8 mouse cellular contexts compared by ENCODE assay signal in genomic region chr2:27237342-27237741, GRCm38 (mm10). TPM values are rescaled to one million over a fixed set of nuclear protein-coding genes. Genes with fewer than 3 reads are reported as not detected.
DNase-seq lines count a peak whose midpoint lies in the region; ATAC-seq and TF ChIP-seq lines count a peak whose summit lies in the region.

No protein-coding gene starts in this region.

- no peak overlapping the region for H3K4me2 ChIP-seq in embryonic facial prominence, embryonic 11.5 days (ENCODE audit: low read depth, low read length)
- no peak overlapping the region for H3K4me2 ChIP-seq in hindbrain, embryonic 16.5 days (ENCODE audit: low read length)

- H3K79me2 ChIP-seq in liver, adult 2 months (ENCODE audit: control insufficient read depth, insufficient read depth, low read length) = no peaks in the 10 kb centered on the region

- no peak for TF ChIP-seq POLR2A in liver, adult 2 months (IDR thresholded peaks at IDR 0.05; ENCODE audit: extremely low read depth, insufficient read depth, low read length)

- no peak overlapping the region for H3K27ac ChIP-seq in embryonic facial prominence, embryonic 11.5 days (replicated peaks; ENCODE audit: low read depth, low read length)
- H3K27ac ChIP-seq in hindbrain, embryonic 16.5 days (ENCODE audit: low read depth, low read length) = no peak overlapping the region
- no peak overlapping the region for H3K27ac ChIP-seq in liver, adult 2 months (replicated peaks; ENCODE audit: insufficient read depth, low read depth, low read length)

- 21% methylated on average over 4 of the region's 4 CpGs for WGBS in embryonic facial prominence, embryonic 11.5 days
- 27% methylated on average over 4 of the region's 4 CpGs for WGBS in hindbrain, embryonic 16.5 days
- WGBS in liver, adult 2 months = 43% methylated on average over 4 of the region's 4 CpGs

- peak; percentile 82 for TF ChIP-seq CTCF in liver, adult 2 months (IDR thresholded peaks at IDR 0.05; ENCODE audit: low read depth, low read length)

- 0 out of 2 replicates have a peak, but pooled peaks have one; percentile 58 for ATAC-seq in embryonic facial prominence, embryonic 11.5 days (replicated peaks; ENCODE audit: insufficient number of reproducible peaks, low FRiP score, low TSS enrichment, low read depth)
- ATAC-seq in hindbrain, embryonic 16.5 days = peak; percentile 48; the same call in 1 of the 2 replicates

- DNase-seq in ovary, postnatal 14 days (ENCODE audit: low spot score) = peak; percentile 60
- DNase-seq in ovary, adult 18-20 months (ENCODE audit: low spot score) = no peak
- DNase-seq in adrenal gland, postnatal 4 days (ENCODE audit: low spot score in 2 of 2) = peak; percentile 35 to 43
- peak; percentile 76 for DNase-seq in embryonic facial prominence, embryonic 11.5 days (ENCODE audit: low spot score)
- DNase-seq in liver, adult 2 months (ENCODE audit: extremely low read depth, low read depth, low spot score) = peak; percentile 53
- DNase-seq in natural killer cell, adult 2 months (ENCODE audit: low spot score in 2 of 2) = peak; percentile 50 to 69
- DNase-seq in thymus, postnatal 14 days = peak; percentile 80

- no peak overlapping the region for H3K9ac ChIP-seq in embryonic facial prominence, embryonic 11.5 days (replicated peaks; ENCODE audit: low read length)
- no peak overlapping the region for H3K9ac ChIP-seq in hindbrain, embryonic 16.5 days (ENCODE audit: low read depth, low read length)
- no peak overlapping the region for H3K9ac ChIP-seq in liver, adult 2 months (ENCODE audit: low read depth, low read length)

- H3K4me1 ChIP-seq in embryonic facial prominence, embryonic 11.5 days (ENCODE audit: control insufficient read depth, insufficient read depth, low read length) = no peaks in the 10 kb centered on the region
- H3K4me1 ChIP-seq in hindbrain, embryonic 16.5 days (ENCODE audit: control insufficient read depth, insufficient read depth, low read depth, low read length) = no peaks in the 10 kb centered on the region
- H3K4me1 ChIP-seq in liver, adult 2 months (ENCODE audit: control insufficient read depth, insufficient read depth, low read length) = no peaks in the 10 kb centered on the region; the same call in 1 of the 2 replicates

- H3K4me3 ChIP-seq in embryonic facial prominence, embryonic 11.5 days (ENCODE audit: low read depth, low read length) = no peak overlapping the region
- no peak overlapping the region for H3K4me3 ChIP-seq in hindbrain, embryonic 16.5 days (ENCODE audit: low read length)
- H3K4me3 ChIP-seq in liver, adult 2 months (ENCODE audit: insufficient read depth, low read depth, low read length) = no peak overlapping the region

- H3K9me3 ChIP-seq in embryonic facial prominence, embryonic 11.5 days (replicated peaks; ENCODE audit: control insufficient read depth, low read length) = no peaks in the 10 kb centered on the region
- no peaks in the 10 kb centered on the region for H3K9me3 ChIP-seq in hindbrain, embryonic 16.5 days (ENCODE audit: control insufficient read depth, low read length)

- H3K36me3 ChIP-seq in embryonic facial prominence, embryonic 11.5 days (replicated peaks; ENCODE audit: control insufficient read depth, insufficient read depth, low read depth, low read length) = no peaks in the 10 kb centered on the region
- no peaks in the 10 kb centered on the region for H3K36me3 ChIP-seq in hindbrain, embryonic 16.5 days (ENCODE audit: control insufficient read depth, insufficient read depth, low read length)
- H3K36me3 ChIP-seq in liver, adult 2 months (ENCODE audit: control insufficient read depth, insufficient read depth, low read length) = peaks cover 68% of the 10 kb centered on the region

- no peaks in the 10 kb centered on the region for H3K27me3 ChIP-seq in embryonic facial prominence, embryonic 11.5 days (ENCODE audit: control insufficient read depth, insufficient read depth, low read length)
- no peaks in the 10 kb centered on the region for H3K27me3 ChIP-seq in hindbrain, embryonic 16.5 days (replicated peaks; ENCODE audit: control insufficient read depth, insufficient read depth, low read length)
- H3K27me3 ChIP-seq in liver, adult 2 months (ENCODE audit: control insufficient read depth, insufficient read depth, low read length) = no peaks in the 10 kb centered on the region

RNA-seq across cellular contexts. Expression of gene Sardh, which starts 10.8 kb away (rescaled TPM):
- 10 to 100 TPM; 33.3 to 44.3 TPM for total RNA-seq in adrenal gland, postnatal 4 days (2021)
- polyA plus RNA-seq in embryonic facial prominence, embryonic 11.5 days (2014; fragmentation: Nextera tagmentation; extraction: Ambion mirVana) = 2.7 and 2.8 TPM in 2 replicates
- polyA plus RNA-seq in hindbrain, embryonic 16.5 days (2015; fragmentation: Nextera tagmentation; extraction: Ambion mirVana) = 9.1 and 10.2 TPM in 2 replicates
- total RNA-seq in liver, adult 2 months (2014; rRNA removed) = 382 and 424 TPM in 2 replicates
- polyA plus RNA-seq in liver, adult 2 months (2012; rRNA removed) = 768 and 871 TPM in 2 replicates

Comparison
In these comparisons a context has a peak if more than half of its experiments do, and no peak if none do; other contexts are left out.
1. RNA of gene Sardh, which starts 10.8 kb away (polyA plus RNA-seq): 768 to 871 TPM in liver, adult 2 months; 9.1 to 10.2 TPM in hindbrain, embryonic 16.5 days and 2.7 to 2.8 TPM in embryonic facial prominence, embryonic 11.5 days; every median in the first group is over 10 times any median in the second.